Mouse (Mus musculus) thymus, adult 2 months (tissue): ENCODE measurements at regions not wholly inside any gene's neighbourhood (a gene's known extent, or its start where the extent isn't known, plus 50 kb on each side); places are given as distances from the start of the nearest gene placed in this dataset.

Experiments
- DNase-seq: peaks from one replicate; pipeline ENCODE4 v3.0.0; 2021
- H3K27ac ChIP-seq: fragments of 200-500 bp; 2 replicates; pipeline ENCODE4 v1.5.1; 2012; ENCODE audit warnings: low read length, control low read depth; ENCODE audit not compliant: control insufficient read depth, insufficient read depth
- H3K27me3 ChIP-seq: fragments of 200-500 bp; 2 replicates; pipeline ENCODE4 v1.6.1; 2012; ENCODE audit warnings: mild to moderate bottlenecking, low read length, moderate library complexity, mixed read lengths; ENCODE audit not compliant: control insufficient read depth, insufficient read depth
- H3K36me3 ChIP-seq: fragments of 200-500 bp; 2 replicates; pipeline ENCODE4 v1.6.1; 2012; ENCODE audit warnings: mild to moderate bottlenecking, low read length, moderate library complexity; ENCODE audit not compliant: control insufficient read depth, insufficient read depth
- H3K4me1 ChIP-seq: fragments of 200-500 bp; replicated peaks from 2 replicates; pipeline ENCODE4 v1.6.1; 2012; ENCODE audit warnings: low read length; ENCODE audit not compliant: control insufficient read depth, insufficient read depth
- H3K4me3 ChIP-seq: fragments of 200-500 bp; 2 replicates; pipeline ENCODE4 v1.5.1; 2012; ENCODE audit warnings: mild to moderate bottlenecking, low read length, control low read depth, moderate library complexity; ENCODE audit not compliant: control insufficient read depth, insufficient read depth
- CTCF ChIP-seq: fragments of 200-500 bp; IDR thresholded peaks from 2 replicates; pipeline ENCODE4 v1.5.1; 2012; ENCODE audit warnings: mild to moderate bottlenecking, control low read depth, low read length, moderate library complexity, borderline replicate concordance; ENCODE audit not compliant: control insufficient read depth, poor library complexity, insufficient read depth; ENCODE audit errors: extremely low read depth
- POLR2A ChIP-seq: fragments of 200-500 bp; IDR thresholded peaks from 2 replicates; pipeline ENCODE4 v1.6.1; 2012; ENCODE audit warnings: mild to moderate bottlenecking, low read length, control low read depth, moderate library complexity; ENCODE audit not compliant: control insufficient read depth, poor library complexity, insufficient read depth; ENCODE audit errors: extremely low read depth
- WGBS: fragments of 180-500 bp; shearing (Covaris S2); methylation state at CpG from one replicate; pipeline ENCODE4 v1.1.7; 2018; 5-methylcytosine and 5-hydroxymethylcytosine counted together

GRCm38 (mm10) chr2:50687222-50687621 lies 390.6 kb upstream of the Mmadhc start:
- Histone ChIP-seq H3K36me3 (no peaks in the 10 kb centered on the region), H3K27me3 (no peaks in the 10 kb centered on the region), H3K4me3 (no peak overlapping the region), H3K27ac (no peak overlapping the region), H3K4me1 (no peaks in the 10 kb centered on the region)
- WGBS, result 80% methylated on average over 5 of the region's 5 CpGs
- TF ChIP-seq CTCF (no peak), POLR2A (no peak)
- DNase-seq, result no peak

- peak; percentile 22 for DNase-seq
- no peaks in the 10 kb centered on the region for H3K36me3 ChIP-seq
- H3K27me3 ChIP-seq, result no peaks in the 10 kb centered on the region
- H3K4me1 ChIP-seq, result no peaks in the 10 kb centered on the region
- 87% methylated on average over 1 of the region's 1 CpGs for WGBS
- H3K4me3 ChIP-seq, result no peak overlapping the region
- no peak overlapping the region for H3K27ac ChIP-seq
- TF ChIP-seq POLR2A, result no peak
- no peak for TF ChIP-seq CTCF
Observed at GRCm38 (mm10) chr2:50677456-50677855, 380.9 kb upstream of the Mmadhc start.

- WGBS, result 42% methylated on average over 7 of the region's 7 CpGs
- no peak for DNase-seq
- Histone ChIP-seq H3K4me1 (no peaks in the 10 kb centered on the region), H3K27me3 (no peaks in the 10 kb centered on the region), H3K36me3 (no peaks in the 10 kb centered on the region), H3K4me3 (no peak overlapping the region), H3K27ac (no peak overlapping the region)
- TF ChIP-seq POLR2A (no peak), CTCF (no peak)
Observed at GRCm38 (mm10) chr2:50675736-50676550, 379.3 kb upstream of the Mmadhc start.

GRCm38 (mm10) chr2:50674856-50675175 lies 378.2 kb upstream of the Mmadhc start:
- Histone ChIP-seq H3K4me1 (no peaks in the 10 kb centered on the region), H3K36me3 (no peaks in the 10 kb centered on the region), H3K27me3 (no peaks in the 10 kb centered on the region), H3K27ac (no peak overlapping the region), H3K4me3 (no peak overlapping the region)
- no peak for DNase-seq
- TF ChIP-seq CTCF (no peak), POLR2A (no peak)
- WGBS, result 94% methylated on average over 3 of the region's 3 CpGs

GRCm38 (mm10) chr2:50674151-50674855 lies 377.7 kb upstream of the Mmadhc start:
- no peak for TF ChIP-seq POLR2A
- TF ChIP-seq CTCF, result no peak
- no peak for DNase-seq
- 87% methylated on average over 7 of the region's 7 CpGs for WGBS
- Histone ChIP-seq H3K27me3 (no peaks in the 10 kb centered on the region), H3K4me3 (no peak overlapping the region), H3K27ac (no peak overlapping the region), H3K4me1 (no peaks in the 10 kb centered on the region), H3K36me3 (no peaks in the 10 kb centered on the region)

GRCm38 (mm10) chr2:50669297-50669696 lies 372.7 kb upstream of the Mmadhc start:
- no peak overlapping the region for H3K27ac ChIP-seq
- TF ChIP-seq POLR2A, result no peak
- TF ChIP-seq CTCF, result no peak
- no peak overlapping the region for H3K4me3 ChIP-seq
- H3K27me3 ChIP-seq, result no peaks in the 10 kb centered on the region
- no peak for DNase-seq
- H3K36me3 ChIP-seq, result no peaks in the 10 kb centered on the region
- no peaks in the 10 kb centered on the region for H3K4me1 ChIP-seq

GRCm38 (mm10) chr2:50668789-50669188 lies 372.2 kb upstream of the Mmadhc start:
- H3K27ac ChIP-seq, result no peak overlapping the region
- 40% methylated on average over 1 of the region's 1 CpGs for WGBS

More at GRCm38 (mm10) chr2:50668789-50669188, 372.2 kb upstream of the Mmadhc start:
- Histone ChIP-seq H3K27me3 (no peaks in the 10 kb centered on the region), H3K4me1 (no peaks in the 10 kb centered on the region), H3K4me3 (no peak overlapping the region), H3K36me3 (no peaks in the 10 kb centered on the region)
- TF ChIP-seq CTCF (no peak), POLR2A (no peak)
- no peak for DNase-seq
